Mouse (Mus musculus) forebrain, postnatal 0 days (tissue): ENCODE data around the gene Hist1h2bg. TPM values are rescaled to one million over a fixed set of nuclear protein-coding genes. Genes with fewer than 3 reads are reported as not detected.
A peak's percentile ranks its signal among the peaks of the same experiment; 100 is the strongest.

Experiments used
- ATAC-seq: fragments of 200-750 bp; cut with Nextera tagmentation; 2 replicates; pipeline ENCODE4 v1.8.0; 2017; ENCODE audit warnings: mild to moderate bottlenecking, moderate library complexity
- DNase-seq: peaks from one replicate; pipeline ENCODE4 v3.0.0-alpha.2; 2015
- H3K27ac ChIP-seq: fragments of 300-500 bp; sonication (generic); 2 replicates; pipeline ENCODE4 v1.5.1; 2014; ENCODE audit warnings: low read depth, mild to moderate bottlenecking, antibody characterized with exemption, low read length, moderate library complexity, mixed read lengths
- H3K27me3 ChIP-seq: fragments of 300-500 bp; sonication (generic); 2 replicates; pipeline ENCODE4 v1.6.1; 2014; ENCODE audit warnings: mild to moderate bottlenecking, low read length, mixed read lengths; ENCODE audit not compliant: insufficient read depth
- H3K36me3 ChIP-seq: fragments of 300-500 bp; sonication (generic); 2 replicates; pipeline ENCODE4 v1.6.1; 2014; ENCODE audit warnings: mild to moderate bottlenecking, moderate library complexity; ENCODE audit not compliant: insufficient read depth
- H3K4me1 ChIP-seq: fragments of 300-500 bp; sonication (generic); 2 replicates; pipeline ENCODE4 v1.6.1; 2014; ENCODE audit warnings: antibody characterized with exemption; ENCODE audit not compliant: insufficient read depth
- H3K4me2 ChIP-seq: fragments of 300-500 bp; sonication (generic); 2 replicates; pipeline ENCODE4 v1.6.1; 2014; ENCODE audit warnings: low read depth, mild to moderate bottlenecking, moderate library complexity
- H3K4me3 ChIP-seq: fragments of 300-500 bp; sonication (generic); 2 replicates; pipeline ENCODE4 v1.5.1; 2014; ENCODE audit warnings: low read depth, low read length, mixed read lengths
- H3K9ac ChIP-seq: fragments of 300-500 bp; sonication (generic); 2 replicates; pipeline ENCODE4 v1.6.1; 2014; ENCODE audit warnings: mild to moderate bottlenecking
- H3K9me3 ChIP-seq: fragments of 300-500 bp; sonication (generic); 2 replicates; pipeline ENCODE4 v1.6.1; 2016; ENCODE audit warnings: low read length
- CTCF ChIP-seq: sonication (generic); IDR thresholded peaks from 2 replicates; pipeline ENCODE4 v1.5.1; 2016; ENCODE audit warnings: antibody characterized with exemption, control low read depth, low read depth
- whole genome bisulfite sequencing: fragments of 180-500 bp; shearing (Covaris S2); extraction: QIAGEN DNeasy Blood & Tissue Kit; methylation state at CpG from one replicate; pipeline ENCODE4 v1.1.7; 2014; 5-methylcytosine and 5-hydroxymethylcytosine counted together
- polyA plus RNA-seq: library from polyadenylated mRNA; unstranded; fragments of >200 nt; fragmentation: Nextera tagmentation; extraction: Ambion mirVana; gene quantifications from 2 replicates; pipeline ENCODE4 v1.2.1, GENCODE M21; 2015
- total RNA-seq: library from RNA; depleted of rRNA; stranded (reverse); fragments of >200 nt; gene quantifications from 2 replicates; pipeline ENCODE4 v1.2.3, GENCODE M21; 2014; rRNA removed

Gene Hist1h2bg
- 367 and 594 TPM in 2 replicates for total RNA-seq
- polyA plus RNA-seq = 3.0 and 3.6 TPM in 2 replicates

GRCm38 (mm10) chr13:23571022-23571503 lies at the start of gene Hist1h2bg, which contains the start of gene Hist1h2ae:
Gene Hist1h2bg (plus strand): TSS chr13:23571396.
Gene Hist1h2ae (minus strand): TSS chr13:23571220.
- H3K4me2 ChIP-seq = peak within 1 kb of the TSS; percentile 67
- TF ChIP-seq CTCF = no peak
- peak within 1 kb of the TSS; percentile 36 for H3K4me3 ChIP-seq
- under 1% methylated on average over 18 of the region's 18 CpGs for WGBS
- peaks cover 20% of the 10 kb centered on the region for H3K4me1 ChIP-seq
- H3K9ac ChIP-seq = peak within 1 kb of the TSS; percentile 60
- DNase-seq (peak; percentile 93), ATAC-seq (peak; percentile 90)
- no peaks in the 10 kb centered on the region for H3K9me3 ChIP-seq
- H3K36me3 ChIP-seq = no peaks in the 10 kb centered on the region
- peak within 1 kb of the TSS; percentile 93 for H3K27ac ChIP-seq
- H3K27me3 ChIP-seq = no peaks in the 10 kb centered on the region

- Histone ChIP-seq H3K27ac (no peak overlapping the region), H3K27me3 (no peaks in the 10 kb centered on the region), H3K4me2 (peak overlapping the region; percentile 18; the same call in 1 of the 2 replicates), H3K36me3 (no peaks in the 10 kb centered on the region), H3K4me3 (no peak overlapping the region), H3K9ac (no peak overlapping the region), H3K4me1 (no peaks in the 10 kb centered on the region), H3K9me3 (no peaks in the 10 kb centered on the region)
- ATAC-seq (no peak), DNase-seq (peak; percentile 75)
- no peak for TF ChIP-seq CTCF
- WGBS = 1% methylated on average over 14 of the region's 14 CpGs
Measured at GRCm38 (mm10) chr13:23521703-23522102, 49.5 kb upstream of the Hist1h2bg start.

- no peak for ATAC-seq
- Histone ChIP-seq H3K4me1 (no peaks in the 10 kb centered on the region), H3K27me3 (no peaks in the 10 kb centered on the region), H3K36me3 (no peaks in the 10 kb centered on the region), H3K4me2 (no peak overlapping the region), H3K9ac (no peak overlapping the region), H3K9me3 (no peaks in the 10 kb centered on the region), H3K4me3 (no peak overlapping the region), H3K27ac (no peak overlapping the region)
- TF ChIP-seq CTCF = no peak
- 46% methylated on average over 5 of the region's 5 CpGs for WGBS
- no peak for DNase-seq
Measured at GRCm38 (mm10) chr13:23523976-23524375, 47.2 kb upstream of the Hist1h2bg start.

- Histone ChIP-seq H3K9me3 (no peaks in the 10 kb centered on the region), H3K4me1 (no peaks in the 10 kb centered on the region), H3K4me3 (no peak overlapping the region), H3K36me3 (no peaks in the 10 kb centered on the region), H3K9ac (no peak overlapping the region), H3K27me3 (no peaks in the 10 kb centered on the region), H3K4me2 (no peak overlapping the region), H3K27ac (no peak overlapping the region)
- TF ChIP-seq CTCF = peak; percentile 92
- ATAC-seq (peak; percentile 44), DNase-seq (peak; percentile 86)
- WGBS = 9% methylated on average over 5 of the region's 5 CpGs
Measured at GRCm38 (mm10) chr13:23524654-23525053, 46.5 kb upstream of the Hist1h2bg start.

GRCm38 (mm10) chr13:23525901-23526300 lies 45.3 kb upstream of the Hist1h2bg start:
- Histone ChIP-seq H3K4me1 (no peaks in the 10 kb centered on the region), H3K36me3 (no peaks in the 10 kb centered on the region), H3K9me3 (no peaks in the 10 kb centered on the region), H3K4me2 (peak overlapping the region; percentile 55), H3K27me3 (no peaks in the 10 kb centered on the region), H3K4me3 (peak overlapping the region; percentile 50), H3K9ac (no peak overlapping the region), H3K27ac (no peak overlapping the region)
- DNase-seq = no peak
- no peak for ATAC-seq
- TF ChIP-seq CTCF = no peak
- 2% methylated on average over 10 of the region's 10 CpGs for WGBS

- H3K4me1 ChIP-seq = no peaks in the 10 kb centered on the region
- TF ChIP-seq CTCF = no peak
- DNase-seq (peak; percentile 98), ATAC-seq (peak; percentile 54)
- no peaks in the 10 kb centered on the region for H3K9me3 ChIP-seq
- H3K4me3 ChIP-seq = peak overlapping the region; percentile 50
- H3K4me2 ChIP-seq = peak overlapping the region; percentile 55
- no peaks in the 10 kb centered on the region for H3K36me3 ChIP-seq
- WGBS = under 1% methylated on average over 17 of the region's 17 CpGs
- peak overlapping the region; percentile 71 for H3K27ac ChIP-seq
- H3K27me3 ChIP-seq = no peaks in the 10 kb centered on the region
- peak overlapping the region; percentile 56 for H3K9ac ChIP-seq
Measured at GRCm38 (mm10) chr13:23526312-23526711, 44.9 kb upstream of the Hist1h2bg start.

GRCm38 (mm10) chr13:23529005-23529404 lies 42.2 kb upstream of the Hist1h2bg start:
- no peak overlapping the region for H3K4me2 ChIP-seq
- ATAC-seq (no peak), DNase-seq (no peak)
- no peaks in the 10 kb centered on the region for H3K9me3 ChIP-seq
- no peaks in the 10 kb centered on the region for H3K27me3 ChIP-seq
- H3K9ac ChIP-seq = no peak overlapping the region
- WGBS = 79% methylated on average over 5 of the region's 5 CpGs
- peaks cover 17% of the 10 kb centered on the region for H3K4me1 ChIP-seq
- no peaks in the 10 kb centered on the region for H3K36me3 ChIP-seq
- no peak overlapping the region for H3K27ac ChIP-seq
- TF ChIP-seq CTCF = no peak
- H3K4me3 ChIP-seq = no peak overlapping the region
